Mouse (Mus musculus) megakaryocyte, embryonic 14.5 days (primary cell): ENCODE measurements around the gene Vps45.

Source experiments
- FLI1 ChIP-seq: IDR thresholded peaks from 2 replicates; pipeline ENCODE4 v1.6.1; 2012; ENCODE audit warnings: low read length, inconsistent platforms, mixed read lengths
- GATA1 ChIP-seq: IDR thresholded peaks from 3 replicates; pipeline ENCODE4 v1.6.1; 2012; ENCODE audit warnings: mixed read lengths, low read length, inconsistent platforms, borderline replicate concordance

GRCm38 (mm10) chr3:95963230-95963629 is 95.0 kb downstream of the Vps45 start:
- TF ChIP-seq GATA1 (no peak), FLI1 (no peak)
